Mouse (Mus musculus) left cerebral cortex, postnatal 4 days (tissue): ENCODE measurements around the gene Ptprm. TPM values are rescaled to one million over a fixed set of nuclear protein-coding genes. Genes with fewer than 3 reads are reported as not detected.

Experiments
- DNase-seq: peaks from one replicate; pipeline ENCODE4 v3.0.0-alpha.2; 2022
- intact Hi-C: fragments of 180-260 bp; cut with DNase I; formaldehyde crosslinking; loops from one replicate; pipeline ENCODE4 v1.15.1; 2025
- total RNA-seq, 2 experiments: library from RNA; stranded (reverse); gene quantifications; 2 replicates each; pipeline ENCODE4 v1.2.3; 2021

Gene Ptprm
- total RNA-seq, 2 experiments from 2014 or later: 39.6 to 43.9 TPM

- intact Hi-C loops: no loop called here
- no peak for DNase-seq
Measured at GRCm38 (mm10) chr17:67090997-67091396, 263.3 kb downstream of the Ptprm start.

- intact Hi-C loops: no loop called here
- DNase-seq: no peak
Measured at GRCm38 (mm10) chr17:67090153-67090552, 264.1 kb downstream of the Ptprm start.

GRCm38 (mm10) chr17:67089611-67090010, 264.6 kb downstream of the Ptprm start:
- intact Hi-C loops: no loop called here
- DNase-seq: peak; percentile 19

- DNase-seq: no peak
- intact Hi-C loops: no loop called here
Measured at GRCm38 (mm10) chr17:67087585-67087984, 266.7 kb downstream of the Ptprm start.

GRCm38 (mm10) chr17:67086811-67087210, 267.4 kb downstream of the Ptprm start:
- no peak for DNase-seq
- intact Hi-C loops: no loop called here

GRCm38 (mm10) chr17:67084501-67084900, 269.8 kb downstream of the Ptprm start:
- peak; percentile 31 for DNase-seq
- intact Hi-C loops: no loop called here

GRCm38 (mm10) chr17:67084093-67084492, 270.2 kb downstream of the Ptprm start:
- intact Hi-C loops: no loop called here
- DNase-seq: no peak

- intact Hi-C loops: no loop called here
- no peak for DNase-seq
Measured at GRCm38 (mm10) chr17:67079570-67079969, 274.7 kb downstream of the Ptprm start.

GRCm38 (mm10) chr17:67073580-67073979, 280.7 kb downstream of the Ptprm start:
- DNase-seq: peak; percentile 66

GRCm38 (mm10) chr17:67073139-67073538, 281.1 kb downstream of the Ptprm start:
- no peak for DNase-seq
- intact Hi-C loops: no loop called here

More at GRCm38 (mm10) chr17:67073580-67073979, 280.7 kb downstream of the Ptprm start:
- intact Hi-C loops: no loop called here

- intact Hi-C loops: no loop called here
- peak; percentile 86 for DNase-seq
Measured at GRCm38 (mm10) chr17:67071231-67072009, 282.8 kb downstream of the Ptprm start.

- intact Hi-C loops: no loop called here
- DNase-seq: no peak
Measured at GRCm38 (mm10) chr17:67063611-67064010, 290.6 kb downstream of the Ptprm start.

GRCm38 (mm10) chr17:67055681-67056080, 298.6 kb downstream of the Ptprm start:
- intact Hi-C loops: no loop called here

GRCm38 (mm10) chr17:67054202-67054601, 300.1 kb downstream of the Ptprm start:
- no peak for DNase-seq
- intact Hi-C loops: no loop called here

More at GRCm38 (mm10) chr17:67055681-67056080, 298.6 kb downstream of the Ptprm start:
- no peak for DNase-seq

GRCm38 (mm10) chr17:67052624-67053314, 301.5 kb downstream of the Ptprm start:
- intact Hi-C loops: no loop called here
- peak; percentile 42 for DNase-seq

- DNase-seq: no peak
Measured at GRCm38 (mm10) chr17:67047697-67048096, 306.6 kb downstream of the Ptprm start.

GRCm38 (mm10) chr17:67038558-67038957, 315.7 kb downstream of the Ptprm start:
- intact Hi-C loops: no loop called here
- DNase-seq: no peak

More at GRCm38 (mm10) chr17:67047697-67048096, 306.6 kb downstream of the Ptprm start:
- intact Hi-C loops: no loop called here

GRCm38 (mm10) chr17:67033547-67033946, 320.7 kb downstream of the Ptprm start:
- intact Hi-C loops: no loop called here
- no peak for DNase-seq

- intact Hi-C loops: no loop called here
Measured at GRCm38 (mm10) chr17:67032021-67032420, 322.2 kb downstream of the Ptprm start.

GRCm38 (mm10) chr17:67031341-67031740, 322.9 kb downstream of the Ptprm start:
- intact Hi-C loops: no loop called here
- no peak for DNase-seq

More at GRCm38 (mm10) chr17:67032021-67032420, 322.2 kb downstream of the Ptprm start:
- no peak for DNase-seq

- intact Hi-C loops: no loop called here
- no peak for DNase-seq
Measured at GRCm38 (mm10) chr17:67027274-67027673, 327.0 kb downstream of the Ptprm start.

- DNase-seq: no peak
- intact Hi-C loops: no loop called here
Measured at GRCm38 (mm10) chr17:67016501-67016900, 337.8 kb downstream of the Ptprm start.
